Mouse (Mus musculus): ENCODE measurements around the gene Arhgap35. TPM values are rescaled to one million over a fixed set of nuclear protein-coding genes. Genes with fewer than 3 reads are reported as not detected.

Arhgap35 gene
- polyA plus RNA-seq, 1 experiment from 2014 or later = 16.8 TPM

DNA sequence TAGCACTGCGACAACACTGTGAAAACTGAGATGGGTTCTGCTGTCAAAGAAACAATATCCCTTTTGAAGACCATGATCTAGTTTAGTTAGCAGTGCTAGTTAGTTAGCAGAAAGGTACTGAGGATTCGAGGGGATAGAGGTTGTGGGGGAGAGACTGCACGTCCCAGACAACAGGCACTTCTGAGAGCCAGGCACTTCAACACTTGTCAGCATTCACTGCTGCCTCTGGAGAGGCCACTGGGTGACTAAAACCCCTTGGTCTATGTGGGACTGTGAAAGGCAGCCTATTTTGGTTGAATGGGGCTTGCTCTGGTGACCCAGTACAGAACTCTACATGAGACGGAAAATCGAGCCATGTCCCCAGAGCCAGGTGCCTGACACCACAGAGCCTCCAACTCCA, 97.6 kb downstream of the Arhgap35 start:
- H3K4me1 ChIP-seq = no peaks in the 10 kb centered on the region
- H3K27me3 ChIP-seq = no peaks in the 10 kb centered on the region
- peaks cover 10% of the 10 kb centered on the region for H3K36me3 ChIP-seq
- H3K9me3 ChIP-seq (replicated peaks) = no peaks in the 10 kb centered on the region
- no peak overlapping the region for H3K27ac ChIP-seq (replicated peaks)
- H3K9ac ChIP-seq = no peak overlapping the region
- no peak for ATAC-seq (ENCODE audit: insufficient number of reproducible peaks, low FRiP score, low TSS enrichment, low read depth)
- H3K4me3 ChIP-seq (replicated peaks) = no peak overlapping the region
- no peak overlapping the region for H3K4me2 ChIP-seq (replicated peaks)
- WGBS = 87% methylated on average over 5 of the region's 5 CpGs

DNA sequence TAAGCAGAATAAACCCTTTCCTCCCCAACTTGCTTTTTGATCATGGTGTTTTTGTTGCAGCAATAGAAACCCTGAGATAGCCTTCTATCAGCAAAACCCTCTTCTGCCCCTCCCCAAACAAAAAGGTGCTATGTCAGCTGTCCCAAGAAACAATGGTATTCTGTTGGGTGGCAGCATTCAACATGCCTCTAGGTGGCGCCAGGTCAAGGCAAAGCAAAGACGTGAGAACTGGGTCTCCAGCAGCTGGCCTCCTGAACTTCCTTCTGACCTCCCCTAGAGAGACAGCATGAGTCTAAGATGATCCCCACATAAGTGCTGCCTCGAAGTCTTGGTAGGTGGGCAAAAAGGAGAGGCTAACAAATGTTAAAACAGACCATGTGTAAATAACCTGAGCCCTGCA, 107.5 kb downstream of the Arhgap35 start:
- Histone ChIP-seq H3K27me3 (no peaks in the 10 kb centered on the region), H3K4me3 (replicated peaks) (no peak overlapping the region), H3K4me1 (no peaks in the 10 kb centered on the region), H3K4me2 (replicated peaks) (no peak overlapping the region), H3K27ac (replicated peaks) (no peak overlapping the region), H3K9ac (no peak overlapping the region), H3K36me3 (peaks cover 67% of the 10 kb centered on the region), H3K9me3 (replicated peaks) (no peaks in the 10 kb centered on the region)
- no peak for ATAC-seq (ENCODE audit: insufficient number of reproducible peaks, low FRiP score, low TSS enrichment, low read depth)
- 17% methylated on average over 3 of the region's 3 CpGs for WGBS

DNA sequence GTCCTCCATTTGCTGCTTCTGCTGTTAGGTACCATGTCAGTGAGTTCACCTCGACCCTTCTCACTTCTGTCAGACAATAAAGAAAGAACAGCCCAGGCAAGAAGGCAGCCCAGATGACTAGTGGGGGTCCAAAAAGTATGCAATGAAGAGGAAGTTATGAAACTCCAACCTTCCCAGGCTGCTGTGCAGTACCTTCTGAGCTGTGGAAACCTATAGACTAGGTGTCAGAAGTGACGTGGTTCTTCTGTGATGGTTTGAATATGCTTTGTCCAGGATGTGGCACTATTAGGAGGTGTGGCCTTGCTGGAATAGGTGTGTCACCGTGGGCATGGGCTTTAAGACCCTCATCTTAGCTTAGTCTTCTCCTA, 109.6 kb downstream of the Arhgap35 start:
- no peak overlapping the region for H3K9ac ChIP-seq
- H3K4me3 ChIP-seq (replicated peaks) = no peak overlapping the region
- ATAC-seq (ENCODE audit: insufficient number of reproducible peaks, low FRiP score, low TSS enrichment, low read depth) = no peak
- H3K27me3 ChIP-seq = no peaks in the 10 kb centered on the region
- H3K4me2 ChIP-seq (replicated peaks) = no peak overlapping the region
- H3K9me3 ChIP-seq (replicated peaks) = no peaks in the 10 kb centered on the region
- peaks cover 65% of the 10 kb centered on the region for H3K36me3 ChIP-seq
- 89% methylated on average over 3 of the region's 3 CpGs for WGBS
- no peaks in the 10 kb centered on the region for H3K4me1 ChIP-seq
- H3K27ac ChIP-seq (replicated peaks) = no peak overlapping the region

DNA sequence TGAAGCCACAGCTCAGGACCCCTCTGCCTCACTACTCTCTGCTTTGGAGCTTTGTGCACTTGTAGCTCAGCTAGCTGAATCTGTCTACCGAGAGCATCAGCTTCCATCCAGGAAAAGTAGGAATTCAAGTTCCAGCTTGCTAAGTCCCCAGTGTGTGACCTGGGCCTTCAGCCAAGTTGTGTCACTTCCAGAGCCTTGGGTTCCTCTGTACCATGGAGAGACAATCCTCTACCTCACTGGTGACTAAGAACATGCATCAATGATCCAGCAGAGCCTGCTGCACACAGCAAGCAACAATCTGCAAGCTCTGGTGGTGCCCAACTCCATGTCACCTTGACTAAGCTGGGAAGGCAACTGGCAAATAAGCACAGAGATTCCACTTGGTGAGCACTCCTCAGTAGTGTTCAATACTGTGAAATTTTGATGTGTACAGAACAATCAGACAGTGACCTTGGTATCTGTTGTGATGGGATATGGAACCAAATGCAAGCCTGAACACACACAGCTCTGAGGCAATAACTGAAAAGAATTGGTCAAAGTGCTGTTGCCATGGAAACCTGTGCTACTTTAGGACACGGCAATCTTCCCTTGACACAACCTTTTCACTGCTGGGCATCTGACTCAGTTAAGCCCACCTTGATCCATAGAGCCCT, 110.1 kb downstream of the Arhgap35 start:
- Histone ChIP-seq H3K4me3 (replicated peaks) (no peak overlapping the region), H3K27ac (replicated peaks) (no peak overlapping the region), H3K9ac (no peak overlapping the region), H3K9me3 (replicated peaks) (no peaks in the 10 kb centered on the region), H3K27me3 (no peaks in the 10 kb centered on the region), H3K36me3 (peaks cover 60% of the 10 kb centered on the region), H3K4me1 (no peaks in the 10 kb centered on the region), H3K4me2 (replicated peaks) (no peak overlapping the region)
- no peak for ATAC-seq (ENCODE audit: insufficient number of reproducible peaks, low FRiP score, low TSS enrichment, low read depth)
- WGBS = 71% methylated on average over 2 of the region's 2 CpGs

- H3K9ac ChIP-seq = no peak overlapping the region
- H3K4me1 ChIP-seq = no peaks in the 10 kb centered on the region
- H3K9me3 ChIP-seq (replicated peaks) = no peaks in the 10 kb centered on the region
- peaks cover 76% of the 10 kb centered on the region for H3K36me3 ChIP-seq
- no peaks in the 10 kb centered on the region for H3K27me3 ChIP-seq
- H3K4me3 ChIP-seq (replicated peaks) = no peak overlapping the region
- no peak for ATAC-seq (ENCODE audit: insufficient number of reproducible peaks, low FRiP score, low TSS enrichment, low read depth)
- no peak overlapping the region for H3K4me2 ChIP-seq (replicated peaks)
- 94% methylated on average over 4 of the region's 4 CpGs for WGBS
- no peak overlapping the region for H3K27ac ChIP-seq (replicated peaks)
These were observed 113.2 kb downstream of the Arhgap35 start for GRCm38 (mm10) chr7:16501571-16501970.

DNA sequence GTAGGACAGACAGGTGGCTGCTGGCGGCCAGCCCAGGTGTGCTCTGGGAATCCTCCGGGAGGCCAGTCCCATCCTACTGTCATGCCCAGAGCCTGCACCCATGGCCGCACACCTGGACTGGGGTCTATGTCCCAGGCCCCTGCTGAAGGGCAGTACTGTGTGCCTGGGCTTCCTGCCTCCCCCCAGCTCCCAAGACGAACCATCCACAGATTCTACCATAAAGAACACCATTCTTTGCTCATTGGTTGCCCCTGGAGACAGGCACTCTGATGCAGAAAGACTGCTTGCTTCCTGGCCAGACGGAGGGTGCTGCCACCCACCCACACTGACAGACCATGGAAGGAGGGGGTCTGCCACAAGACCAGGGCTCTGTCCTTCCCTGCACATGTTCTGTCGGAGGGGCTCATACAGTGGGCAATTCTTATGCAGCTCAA, 115.1 kb downstream of the Arhgap35 start:
- Histone ChIP-seq H3K27ac (replicated peaks) (no peak overlapping the region), H3K9ac (no peak overlapping the region), H3K36me3 (peaks cover 74% of the 10 kb centered on the region), H3K4me3 (replicated peaks) (no peak overlapping the region), H3K4me2 (replicated peaks) (no peak overlapping the region), H3K4me1 (no peaks in the 10 kb centered on the region), H3K9me3 (replicated peaks) (no peaks in the 10 kb centered on the region), H3K27me3 (no peaks in the 10 kb centered on the region)
- ATAC-seq (ENCODE audit: insufficient number of reproducible peaks, low FRiP score, low TSS enrichment, low read depth) = no peak
- 85% methylated on average over 6 of the region's 6 CpGs for WGBS

DNA sequence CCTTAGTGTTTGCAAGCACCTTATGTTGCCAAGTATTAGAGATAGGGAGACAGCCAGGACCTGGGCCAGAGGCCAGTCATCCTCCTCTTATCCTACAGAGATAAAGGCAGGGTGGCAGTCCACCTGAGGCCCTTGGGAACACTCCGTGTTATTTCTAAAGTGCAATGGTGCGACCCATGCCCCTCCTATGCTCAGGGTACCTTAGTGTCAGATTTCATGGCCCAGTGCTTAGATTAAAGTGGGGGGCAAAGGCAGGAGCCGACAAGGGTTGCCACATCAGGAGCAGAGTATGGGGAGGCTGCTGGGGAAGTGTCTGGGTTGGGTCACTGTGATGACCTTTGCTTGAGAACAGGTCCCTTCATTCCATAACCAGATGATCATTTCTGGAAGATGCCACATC, 118.5 kb downstream of the Arhgap35 start:
- 79% methylated on average over 3 of the region's 3 CpGs for WGBS
- Histone ChIP-seq H3K9me3 (replicated peaks) (no peaks in the 10 kb centered on the region), H3K4me3 (replicated peaks) (no peak overlapping the region), H3K27ac (replicated peaks) (no peak overlapping the region), H3K27me3 (no peaks in the 10 kb centered on the region), H3K9ac (no peak overlapping the region), H3K4me1 (no peaks in the 10 kb centered on the region), H3K4me2 (replicated peaks) (no peak overlapping the region), H3K36me3 (peaks cover 43% of the 10 kb centered on the region)
- ATAC-seq (ENCODE audit: insufficient number of reproducible peaks, low FRiP score, low TSS enrichment, low read depth) = no peak

- ATAC-seq (ENCODE audit: insufficient number of reproducible peaks, low FRiP score, low TSS enrichment, low read depth) = no peak
- WGBS = 32% methylated on average over 2 of the region's 2 CpGs
- Histone ChIP-seq H3K4me3 (replicated peaks) (no peak overlapping the region), H3K36me3 (peaks cover 34% of the 10 kb centered on the region), H3K9me3 (replicated peaks) (no peaks in the 10 kb centered on the region), H3K27ac (replicated peaks) (no peak overlapping the region), H3K9ac (no peak overlapping the region), H3K4me1 (no peaks in the 10 kb centered on the region), H3K27me3 (no peaks in the 10 kb centered on the region), H3K4me2 (replicated peaks) (no peak overlapping the region)
These were observed 121.4 kb downstream of the Arhgap35 start for GRCm38 (mm10) chr7:16493361-16493760.

GRCm38 (mm10) chr7:16492211-16492610, 122.6 kb downstream of the Arhgap35 start:
- ATAC-seq (ENCODE audit: insufficient number of reproducible peaks, low FRiP score, low TSS enrichment, low read depth) = no peak
- H3K9me3 ChIP-seq (replicated peaks) = no peaks in the 10 kb centered on the region
- H3K27me3 ChIP-seq = no peaks in the 10 kb centered on the region
- no peak overlapping the region for H3K4me3 ChIP-seq (replicated peaks)
- no peak overlapping the region for H3K4me2 ChIP-seq (replicated peaks)
- H3K27ac ChIP-seq (replicated peaks) = no peak overlapping the region
- WGBS = 57% methylated on average over 3 of the region's 3 CpGs
- H3K4me1 ChIP-seq = no peaks in the 10 kb centered on the region
- H3K9ac ChIP-seq = no peak overlapping the region
- H3K36me3 ChIP-seq = peaks cover 22% of the 10 kb centered on the region

GRCm38 (mm10) chr7:16491759-16492158, 123.0 kb downstream of the Arhgap35 start:
- no peak overlapping the region for H3K4me2 ChIP-seq (replicated peaks)
- no peak overlapping the region for H3K9ac ChIP-seq
- no peaks in the 10 kb centered on the region for H3K27me3 ChIP-seq
- H3K9me3 ChIP-seq (replicated peaks) = no peaks in the 10 kb centered on the region
- 23% methylated on average over 3 of the region's 3 CpGs for WGBS
- no peak overlapping the region for H3K4me3 ChIP-seq (replicated peaks)
- H3K36me3 ChIP-seq = peaks cover 18% of the 10 kb centered on the region
- no peaks in the 10 kb centered on the region for H3K4me1 ChIP-seq
- ATAC-seq (ENCODE audit: insufficient number of reproducible peaks, low FRiP score, low TSS enrichment, low read depth) = no peak
- H3K27ac ChIP-seq (replicated peaks) = no peak overlapping the region

DNA sequence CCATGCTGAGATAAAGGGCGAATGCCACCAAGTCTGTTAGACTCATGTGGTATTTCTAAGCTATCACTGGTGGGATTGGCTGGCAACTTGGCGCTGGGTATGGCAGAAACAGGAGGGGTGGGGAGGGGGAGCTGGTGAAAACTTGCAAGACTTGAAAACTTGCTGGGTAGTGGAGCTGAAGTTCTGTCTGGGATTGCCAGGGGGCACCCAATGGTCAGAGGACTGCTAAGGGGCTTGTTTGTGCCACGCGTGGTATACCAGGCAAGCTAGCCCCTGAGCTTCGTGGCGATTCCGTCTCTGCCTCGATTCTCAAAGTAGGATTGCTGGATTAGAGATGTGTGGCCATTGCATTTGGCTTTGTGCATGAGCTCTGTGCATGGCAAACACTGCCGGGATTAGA, 124.8 kb downstream of the Arhgap35 start:
- 84% methylated on average over 9 of the region's 9 CpGs for WGBS
- Histone ChIP-seq H3K27ac (replicated peaks) (no peak overlapping the region), H3K36me3 (no peaks in the 10 kb centered on the region), H3K9me3 (replicated peaks) (no peaks in the 10 kb centered on the region), H3K4me1 (no peaks in the 10 kb centered on the region), H3K27me3 (no peaks in the 10 kb centered on the region), H3K9ac (no peak overlapping the region), H3K4me3 (replicated peaks) (no peak overlapping the region), H3K4me2 (replicated peaks) (no peak overlapping the region)
- no peak for ATAC-seq (ENCODE audit: insufficient number of reproducible peaks, low FRiP score, low TSS enrichment, low read depth)

GRCm38 (mm10) chr7:16488816-16489215, 126.0 kb downstream of the Arhgap35 start:
- no peak overlapping the region for H3K4me3 ChIP-seq (replicated peaks)
- no peak for ATAC-seq (ENCODE audit: insufficient number of reproducible peaks, low FRiP score, low TSS enrichment, low read depth)
- H3K36me3 ChIP-seq = no peaks in the 10 kb centered on the region
- H3K4me1 ChIP-seq = no peaks in the 10 kb centered on the region
- no peak overlapping the region for H3K27ac ChIP-seq (replicated peaks)
- H3K9me3 ChIP-seq (replicated peaks) = no peaks in the 10 kb centered on the region
- H3K9ac ChIP-seq = no peak overlapping the region
- H3K27me3 ChIP-seq = no peaks in the 10 kb centered on the region
- H3K4me2 ChIP-seq (replicated peaks) = no peak overlapping the region

Measured in embryonic facial prominence, embryonic 15.5 days (tissue).